Mouse (Mus musculus): ENCODE data around the gene Stra6l. TPM values are rescaled to one million over a fixed set of nuclear protein-coding genes. Genes with fewer than 3 reads are reported as not detected.

The Stra6l gene
- polyA plus RNA-seq, 1 experiment = 7.1 TPM

DNA sequence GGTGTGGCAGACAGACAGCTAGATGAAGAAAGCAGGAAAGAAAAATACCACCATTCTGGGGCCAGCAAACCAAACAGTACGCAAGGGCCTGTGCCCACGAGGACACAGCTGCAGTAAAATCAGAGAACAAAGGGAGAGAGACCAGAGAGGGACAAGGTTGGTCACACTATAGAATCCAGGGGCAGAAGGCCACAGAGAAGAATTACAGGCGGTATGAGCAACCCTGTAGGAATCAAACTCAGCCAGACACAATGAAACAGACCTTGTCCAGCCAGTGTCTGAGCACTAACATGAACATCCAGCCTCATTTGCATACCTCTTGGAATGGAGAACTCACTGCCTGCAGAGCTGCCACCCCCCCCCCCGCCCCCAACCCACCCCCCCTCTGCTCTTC, 29.7 kb upstream of the Stra6l start:
- Histone ChIP-seq H3K4me3 (ENCODE audit: low read depth, low read length) (no peak overlapping the region; the same call in 1 of the 2 replicates), H3K27ac (ENCODE audit: insufficient read depth, low read depth, low read length) (no peak overlapping the region), H3K36me3 (ENCODE audit: control insufficient read depth, insufficient read depth, low read length) (no peaks in the 10 kb centered on the region), H3K4me1 (ENCODE audit: control insufficient read depth, insufficient read depth, insufficient read length, low read length) (peaks cover 3% of the 10 kb centered on the region; the same call in 1 of the 2 replicates), H3K27me3 (ENCODE audit: control insufficient read depth, insufficient read depth, low read length) (no peaks in the 10 kb centered on the region)
- no peak for TF ChIP-seq CTCF (IDR thresholded peaks at IDR 0.05; ENCODE audit: extremely low read depth, insufficient read length, insufficient replicate concordance, low read depth, low read length)
- WGBS = 34% methylated on average over 4 of the region's 4 CpGs

- 7% methylated on average over 17 of the region's 17 CpGs for whole genome bisulfite sequencing
- Histone ChIP-seq H3K4me1 (ENCODE audit: control insufficient read depth, insufficient read depth, insufficient read length, low read length) (peaks cover 3% of the 10 kb centered on the region; the same call in 1 of the 2 replicates), H3K4me3 (ENCODE audit: low read depth, low read length) (peak overlapping the region; percentile 36), H3K27ac (ENCODE audit: insufficient read depth, low read depth, low read length) (no peak overlapping the region), H3K36me3 (ENCODE audit: control insufficient read depth, insufficient read depth, low read length) (no peaks in the 10 kb centered on the region), H3K27me3 (ENCODE audit: control insufficient read depth, insufficient read depth, low read length) (no peaks in the 10 kb centered on the region)
- TF ChIP-seq CTCF (IDR thresholded peaks at IDR 0.05; ENCODE audit: extremely low read depth, insufficient read length, insufficient replicate concordance, low read depth, low read length) (no peak), POLR2A (IDR thresholded peaks at IDR 0.05; ENCODE audit: low read depth, low read length) (no peak)
These were observed 29.1 kb upstream of the Stra6l start for GRCm38 (mm10) chr4:45819208-45819931.

GRCm38 (mm10) chr4:45820074-45820830, 28.2 kb upstream of the Stra6l start:
- no peaks in the 10 kb centered on the region for H3K36me3 ChIP-seq (ENCODE audit: control insufficient read depth, insufficient read depth, low read length)
- H3K4me3 ChIP-seq (ENCODE audit: low read depth, low read length) = no peak overlapping the region
- H3K4me1 ChIP-seq (ENCODE audit: control insufficient read depth, insufficient read depth, insufficient read length, low read length) = peaks cover 3% of the 10 kb centered on the region; the same call in 1 of the 2 replicates
- no peak overlapping the region for H3K27ac ChIP-seq (ENCODE audit: insufficient read depth, low read depth, low read length)
- TF ChIP-seq POLR2A (IDR thresholded peaks at IDR 0.05; ENCODE audit: low read depth, low read length) (no peak), CTCF (IDR thresholded peaks at IDR 0.05; ENCODE audit: extremely low read depth, insufficient read length, insufficient replicate concordance, low read depth, low read length) (peak; percentile 77; the same call in 1 of the 2 replicates)
- WGBS = 18% methylated on average over 8 of the region's 8 CpGs
- peaks cover 5% of the 10 kb centered on the region for H3K27me3 ChIP-seq (ENCODE audit: control insufficient read depth, insufficient read depth, low read length)

DNA sequence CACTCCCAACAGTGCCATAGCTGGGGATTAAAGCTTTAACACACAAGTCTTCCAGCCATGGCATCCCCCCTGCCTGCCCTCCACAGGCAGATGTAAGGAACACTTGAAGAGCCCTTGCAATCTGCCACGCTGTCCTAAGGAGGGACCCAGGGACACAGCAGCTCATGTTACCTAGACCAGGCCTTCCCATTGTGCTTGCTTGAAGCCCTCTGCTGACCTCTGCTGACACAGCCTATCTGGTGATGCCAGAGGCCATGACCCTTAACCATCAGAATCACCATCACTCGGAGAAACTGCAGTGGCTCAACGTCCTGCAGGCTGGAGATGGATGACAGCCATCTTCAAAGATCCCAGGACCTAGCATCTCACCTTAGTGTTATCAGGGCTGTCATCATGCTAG, 26.5 kb upstream of the Stra6l start:
- 79% methylated on average over 3 of the region's 3 CpGs for WGBS
- TF ChIP-seq CTCF (IDR thresholded peaks at IDR 0.05; ENCODE audit: extremely low read depth, insufficient read length, insufficient replicate concordance, low read depth, low read length) = no peak
- TF ChIP-seq POLR2A (IDR thresholded peaks at IDR 0.05; ENCODE audit: low read depth, low read length) = no peak
- Histone ChIP-seq H3K36me3 (ENCODE audit: control insufficient read depth, insufficient read depth, low read length) (no peaks in the 10 kb centered on the region), H3K4me1 (ENCODE audit: control insufficient read depth, insufficient read depth, insufficient read length, low read length) (peaks cover 3% of the 10 kb centered on the region; the same call in 1 of the 2 replicates), H3K27ac (ENCODE audit: insufficient read depth, low read depth, low read length) (no peak overlapping the region), H3K4me3 (ENCODE audit: low read depth, low read length) (no peak overlapping the region), H3K27me3 (ENCODE audit: control insufficient read depth, insufficient read depth, low read length) (peaks cover 17% of the 10 kb centered on the region)

DNA sequence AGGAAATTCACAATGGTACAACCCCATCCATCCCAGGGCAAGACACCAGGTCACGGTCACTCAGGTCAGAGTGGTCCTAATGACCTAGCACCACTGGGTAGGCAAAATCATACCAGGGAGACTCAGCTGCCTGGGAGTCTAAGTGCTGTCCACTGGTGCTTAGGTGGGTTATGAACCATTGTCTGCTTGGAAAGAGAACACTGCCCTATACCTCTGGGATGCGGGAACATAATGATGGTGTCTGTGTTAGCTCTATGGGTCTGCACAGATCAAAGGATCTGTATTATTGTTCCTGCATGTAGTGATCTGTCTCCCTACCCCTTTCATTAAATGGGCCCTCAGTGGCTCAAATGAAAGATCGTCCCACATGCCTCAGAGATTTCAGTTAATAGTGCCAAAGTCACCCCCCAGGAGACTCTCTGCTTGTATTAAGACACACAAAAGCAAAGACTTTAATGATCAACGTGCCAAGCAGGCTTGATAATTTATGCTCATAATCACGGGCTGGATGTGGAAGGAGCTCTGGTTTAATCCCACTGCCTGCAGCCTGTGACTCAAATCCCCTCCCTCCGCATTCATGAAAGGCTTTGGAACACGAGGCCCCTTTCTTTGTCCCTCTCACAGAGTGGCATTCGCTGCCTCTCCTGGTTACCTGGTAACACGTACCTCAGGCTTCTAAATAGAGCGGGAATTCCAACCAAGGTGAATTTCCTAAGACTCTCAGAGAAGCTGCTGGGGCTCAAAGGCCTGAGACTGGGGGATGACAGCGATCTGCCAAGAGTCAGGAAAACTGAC, 25.5 kb upstream of the Stra6l start:
- TF ChIP-seq CTCF (IDR thresholded peaks at IDR 0.05; ENCODE audit: extremely low read depth, insufficient read length, insufficient replicate concordance, low read depth, low read length) (no peak), POLR2A (IDR thresholded peaks at IDR 0.05; ENCODE audit: low read depth, low read length) (no peak)
- H3K4me3 ChIP-seq (ENCODE audit: low read depth, low read length) = no peak overlapping the region
- 74% methylated on average over 11 of the region's 11 CpGs for WGBS
- H3K36me3 ChIP-seq (ENCODE audit: control insufficient read depth, insufficient read depth, low read length) = no peaks in the 10 kb centered on the region
- H3K27ac ChIP-seq (ENCODE audit: insufficient read depth, low read depth, low read length) = no peak overlapping the region
- peaks cover 3% of the 10 kb centered on the region; the same call in 1 of the 2 replicates for H3K4me1 ChIP-seq (ENCODE audit: control insufficient read depth, insufficient read depth, insufficient read length, low read length)
- H3K27me3 ChIP-seq (ENCODE audit: control insufficient read depth, insufficient read depth, low read length) = peaks cover 17% of the 10 kb centered on the region

GRCm38 (mm10) chr4:45824049-45824760, 24.3 kb upstream of the Stra6l start:
- WGBS = 29% methylated on average over 10 of the region's 10 CpGs
- H3K27ac ChIP-seq (ENCODE audit: insufficient read depth, low read depth, low read length) = no peak overlapping the region
- TF ChIP-seq POLR2A (IDR thresholded peaks at IDR 0.05; ENCODE audit: low read depth, low read length) (no peak), CTCF (IDR thresholded peaks at IDR 0.05; ENCODE audit: extremely low read depth, insufficient read length, insufficient replicate concordance, low read depth, low read length) (no peak)
- H3K4me1 ChIP-seq (ENCODE audit: control insufficient read depth, insufficient read depth, insufficient read length, low read length) = peaks cover 2% of the 10 kb centered on the region; the same call in 1 of the 2 replicates
- H3K4me3 ChIP-seq (ENCODE audit: low read depth, low read length) = no peak overlapping the region
- peaks cover 24% of the 10 kb centered on the region for H3K27me3 ChIP-seq (ENCODE audit: control insufficient read depth, insufficient read depth, low read length)
- no peaks in the 10 kb centered on the region for H3K36me3 ChIP-seq (ENCODE audit: control insufficient read depth, insufficient read depth, low read length)
